Mouse (Mus musculus): ENCODE data around the gene Elovl6.
A peak's percentile ranks its signal among the peaks of the same experiment; 100 is the strongest.

DNA sequence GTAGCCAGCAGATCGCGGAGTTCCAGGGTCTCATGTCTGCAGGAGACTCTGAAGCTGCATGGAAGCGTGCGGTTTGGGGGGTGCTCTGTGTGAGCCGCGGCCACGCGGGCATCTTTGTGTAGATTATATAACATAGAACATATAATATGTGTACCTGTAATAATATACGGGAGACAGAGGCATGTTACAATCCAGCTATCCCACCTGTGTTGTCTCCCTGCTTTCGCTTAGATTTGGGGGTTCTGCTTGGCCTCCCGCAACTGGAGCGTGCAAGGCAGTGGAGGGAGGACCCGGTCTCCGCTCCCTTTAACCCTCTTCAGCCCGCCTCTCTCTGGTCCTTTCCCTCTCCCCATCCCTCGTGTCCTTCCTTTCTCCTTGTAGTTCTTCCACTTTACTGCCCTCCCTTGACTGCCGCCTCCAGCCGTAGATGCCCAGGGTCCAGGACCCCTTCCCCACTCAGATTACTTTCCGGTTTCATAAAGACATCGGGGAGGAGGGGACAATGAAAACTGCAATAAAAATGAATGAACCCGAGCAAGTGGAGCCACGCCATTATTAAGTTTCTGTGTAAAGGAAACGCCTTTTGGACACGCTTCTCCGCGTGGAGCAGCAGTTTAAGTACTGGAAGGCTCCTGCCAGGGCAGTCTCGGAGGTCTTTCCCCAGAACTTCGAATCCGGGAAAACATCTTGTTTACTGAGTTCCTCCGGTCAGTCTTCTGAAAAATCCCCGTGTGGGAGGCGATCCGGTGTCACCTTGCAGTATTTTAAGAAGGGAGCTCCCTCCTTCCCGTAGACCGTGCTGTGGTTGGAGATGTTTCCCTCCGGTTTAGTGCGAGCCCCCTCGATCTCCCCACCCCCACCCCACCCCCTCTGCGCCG is 949 bp downstream of the Elovl6 start:
- TF ChIP-seq KAT2A (conservative IDR thresholded peaks at IDR 0.05; ENCODE audit: low read depth, low read length) (no peak), ZKSCAN1 (IDR thresholded peaks at IDR 0.05; ENCODE audit: low read depth, low read length) (no peak), SMC3 (IDR thresholded peaks at IDR 0.05; ENCODE audit: low read depth, low read length) (no peak), MEF2A (IDR thresholded peaks at IDR 0.05; ENCODE audit: extremely low read depth, insufficient replicate concordance, low read depth, low read length, poor library complexity, severe bottlenecking) (no peak), POLR2A (IDR thresholded peaks at IDR 0.05; ENCODE audit: control insufficient read depth in 1 of 2, insufficient read depth in 1 of 2, low read depth in 1 of 2, low read length in 2 of 2, poor library complexity in 1 of 2) (0 out of 4 replicates have a peak, but pooled peaks of 1 of the 2 experiments have one; percentile 9), GATA1 (IDR thresholded peaks at IDR 0.05; ENCODE audit: low read depth, low read length) (no peak), EP300 (IDR thresholded peaks at IDR 0.05; ENCODE audit: low read depth in 1 of 2, low read length in 2 of 2) (peak in 1 of 2 experiments; percentile 26; a peak in 1 of 4 replicates), E2F4 (IDR thresholded peaks at IDR 0.05; ENCODE audit: borderline replicate concordance, low read depth, low read length) (no peak)

Measured in MEL (cell line).